Mouse (Mus musculus): ENCODE measurements at regions not wholly inside any gene's neighbourhood (a gene's known extent, or its start where the extent isn't known, plus 50 kb on each side); places are given as distances from the start of the nearest gene placed in this dataset.
A peak's percentile ranks its signal among the peaks of the same experiment; 100 is the strongest.

GRCm38 (mm10) chr3:131998838-131999613 is 86.1 kb upstream of the Dkk2 start:
- no peak overlapping the region for H3K4me3 ChIP-seq (replicated peaks)
- no peaks in the 10 kb centered on the region for H3K27me3 ChIP-seq
- peaks cover 6% of the 10 kb centered on the region; the same call in 1 of the 2 replicates for H3K4me1 ChIP-seq (replicated peaks)
- H3K36me3 ChIP-seq: no peaks in the 10 kb centered on the region
- no peak for ATAC-seq
- no peak overlapping the region for H3K9ac ChIP-seq (replicated peaks)
- no peak overlapping the region for H3K27ac ChIP-seq
- H3K4me2 ChIP-seq (replicated peaks): no peak overlapping the region
- 50% methylated on average over 6 of the region's 6 CpGs for WGBS
- H3K9me3 ChIP-seq: no peaks in the 10 kb centered on the region

GRCm38 (mm10) chr3:132006191-132006590 is 78.9 kb upstream of the Dkk2 start:
- H3K4me2 ChIP-seq (replicated peaks): no peak overlapping the region
- H3K27ac ChIP-seq: no peak overlapping the region
- ATAC-seq: no peak
- no peaks in the 10 kb centered on the region for H3K9me3 ChIP-seq
- no peaks in the 10 kb centered on the region for H3K27me3 ChIP-seq
- no peaks in the 10 kb centered on the region for H3K36me3 ChIP-seq
- 40% methylated on average over 7 of the region's 7 CpGs for WGBS
- H3K4me3 ChIP-seq (replicated peaks): no peak overlapping the region
- no peak overlapping the region for H3K9ac ChIP-seq (replicated peaks)
- no peaks in the 10 kb centered on the region; the same call in 1 of the 2 replicates for H3K4me1 ChIP-seq (replicated peaks)

GRCm38 (mm10) chr3:132006912-132007311 is 78.2 kb upstream of the Dkk2 start:
- Histone ChIP-seq H3K9me3 (no peaks in the 10 kb centered on the region), H3K36me3 (no peaks in the 10 kb centered on the region), H3K4me2 (replicated peaks) (no peak overlapping the region), H3K4me3 (replicated peaks) (no peak overlapping the region), H3K9ac (replicated peaks) (no peak overlapping the region), H3K27me3 (no peaks in the 10 kb centered on the region), H3K27ac (no peak overlapping the region), H3K4me1 (replicated peaks) (no peaks in the 10 kb centered on the region; the same call in 1 of the 2 replicates)
- WGBS: 79% methylated on average over 11 of the region's 11 CpGs
- no peak for ATAC-seq

GRCm38 (mm10) chr3:132007356-132007755 is 77.7 kb upstream of the Dkk2 start:
- no peak overlapping the region for H3K9ac ChIP-seq (replicated peaks)
- no peaks in the 10 kb centered on the region for H3K9me3 ChIP-seq
- H3K4me3 ChIP-seq (replicated peaks): no peak overlapping the region
- no peaks in the 10 kb centered on the region for H3K36me3 ChIP-seq
- H3K27me3 ChIP-seq: no peaks in the 10 kb centered on the region
- WGBS: 83% methylated on average over 4 of the region's 4 CpGs
- no peaks in the 10 kb centered on the region; the same call in 1 of the 2 replicates for H3K4me1 ChIP-seq (replicated peaks)
- H3K27ac ChIP-seq: no peak overlapping the region
- no peak for ATAC-seq
- H3K4me2 ChIP-seq (replicated peaks): no peak overlapping the region

GRCm38 (mm10) chr3:132015205-132015604 is 69.9 kb upstream of the Dkk2 start:
- Histone ChIP-seq H3K9ac (replicated peaks) (no peak overlapping the region), H3K9me3 (no peaks in the 10 kb centered on the region), H3K27me3 (no peaks in the 10 kb centered on the region), H3K4me2 (replicated peaks) (no peak overlapping the region), H3K4me3 (replicated peaks) (no peak overlapping the region), H3K27ac (0 out of 2 replicates have a peak overlapping the region, but pooled peaks have one; percentile 16), H3K36me3 (no peaks in the 10 kb centered on the region), H3K4me1 (replicated peaks) (peaks cover 26% of the 10 kb centered on the region)
- 24% methylated on average over 6 of the region's 6 CpGs for WGBS
- 0 out of 2 replicates have a peak, but pooled peaks have one; percentile 15 for ATAC-seq

- H3K36me3 ChIP-seq: no peaks in the 10 kb centered on the region
- H3K4me2 ChIP-seq (replicated peaks): peak overlapping the region; percentile 36
- H3K4me3 ChIP-seq (replicated peaks): no peak overlapping the region
- peak overlapping the region; percentile 63; the same call in 1 of the 2 replicates for H3K27ac ChIP-seq
- 7% methylated on average over 15 of the region's 15 CpGs for WGBS
- H3K9me3 ChIP-seq: no peaks in the 10 kb centered on the region
- H3K27me3 ChIP-seq: no peaks in the 10 kb centered on the region
- H3K9ac ChIP-seq (replicated peaks): 0 out of 2 replicates have a peak overlapping the region, but pooled peaks have one; percentile 14
- ATAC-seq: peak; percentile 73
- H3K4me1 ChIP-seq (replicated peaks): peaks cover 26% of the 10 kb centered on the region
Measured at GRCm38 (mm10) chr3:132017485-132018261, 67.4 kb upstream of the Dkk2 start.

GRCm38 (mm10) chr3:132018505-132018904 is 66.6 kb upstream of the Dkk2 start:
- Histone ChIP-seq H3K9ac (replicated peaks) (no peak overlapping the region), H3K9me3 (no peaks in the 10 kb centered on the region), H3K4me1 (replicated peaks) (peaks cover 26% of the 10 kb centered on the region), H3K27me3 (no peaks in the 10 kb centered on the region), H3K27ac (no peak overlapping the region), H3K4me3 (replicated peaks) (no peak overlapping the region), H3K4me2 (replicated peaks) (no peak overlapping the region), H3K36me3 (no peaks in the 10 kb centered on the region)
- 23% methylated on average over 2 of the region's 2 CpGs for WGBS
- ATAC-seq: peak; percentile 54

- Histone ChIP-seq H3K4me2 (replicated peaks) (no peak overlapping the region), H3K27me3 (no peaks in the 10 kb centered on the region), H3K4me1 (replicated peaks) (peaks cover 14% of the 10 kb centered on the region), H3K27ac (no peak overlapping the region), H3K9ac (replicated peaks) (no peak overlapping the region), H3K9me3 (no peaks in the 10 kb centered on the region), H3K36me3 (no peaks in the 10 kb centered on the region), H3K4me3 (replicated peaks) (no peak overlapping the region)
- WGBS: 83% methylated on average over 4 of the region's 4 CpGs
- ATAC-seq: no peak
Measured at GRCm38 (mm10) chr3:132022032-132022431, 63.1 kb upstream of the Dkk2 start.

GRCm38 (mm10) chr3:132023342-132023741 is 61.8 kb upstream of the Dkk2 start:
- no peak for ATAC-seq
- Histone ChIP-seq H3K4me1 (replicated peaks) (peaks cover 4% of the 10 kb centered on the region; the same call in 1 of the 2 replicates), H3K4me3 (replicated peaks) (no peak overlapping the region), H3K36me3 (no peaks in the 10 kb centered on the region), H3K9ac (replicated peaks) (no peak overlapping the region), H3K27ac (no peak overlapping the region), H3K27me3 (no peaks in the 10 kb centered on the region), H3K4me2 (replicated peaks) (no peak overlapping the region), H3K9me3 (no peaks in the 10 kb centered on the region)
- WGBS: 92% methylated on average over 6 of the region's 6 CpGs

- Histone ChIP-seq H3K36me3 (no peaks in the 10 kb centered on the region), H3K27me3 (no peaks in the 10 kb centered on the region), H3K9me3 (no peaks in the 10 kb centered on the region), H3K9ac (replicated peaks) (no peak overlapping the region), H3K4me1 (replicated peaks) (peaks cover 5% of the 10 kb centered on the region; the same call in 1 of the 2 replicates), H3K4me3 (replicated peaks) (no peak overlapping the region), H3K27ac (no peak overlapping the region), H3K4me2 (replicated peaks) (no peak overlapping the region)
- WGBS: 97% methylated on average over 3 of the region's 3 CpGs
- ATAC-seq: no peak
Measured at GRCm38 (mm10) chr3:132029112-132029511, 56.0 kb upstream of the Dkk2 start.

GRCm38 (mm10) chr3:132033078-132033713 is 51.9 kb upstream of the Dkk2 start:
- Histone ChIP-seq H3K36me3 (no peaks in the 10 kb centered on the region), H3K4me3 (replicated peaks) (no peak overlapping the region), H3K4me2 (replicated peaks) (no peak overlapping the region), H3K9me3 (no peaks in the 10 kb centered on the region), H3K27ac (no peak overlapping the region), H3K9ac (replicated peaks) (no peak overlapping the region), H3K27me3 (no peaks in the 10 kb centered on the region), H3K4me1 (replicated peaks) (peaks cover 7% of the 10 kb centered on the region; the same call in 1 of the 2 replicates)
- peak; percentile 80; the same call in 1 of the 2 replicates for ATAC-seq
- 40% methylated on average over 5 of the region's 5 CpGs for WGBS

GRCm38 (mm10) chr3:132035176-132035575 is 49.9 kb upstream of the Dkk2 start:
- ATAC-seq: no peak
- Histone ChIP-seq H3K4me1 (replicated peaks) (peaks cover 7% of the 10 kb centered on the region; the same call in 1 of the 2 replicates), H3K27ac (no peak overlapping the region), H3K4me2 (replicated peaks) (no peak overlapping the region), H3K27me3 (no peaks in the 10 kb centered on the region), H3K9me3 (no peaks in the 10 kb centered on the region), H3K36me3 (no peaks in the 10 kb centered on the region), H3K9ac (replicated peaks) (no peak overlapping the region), H3K4me3 (replicated peaks) (no peak overlapping the region)
- WGBS: 85% methylated on average over 2 of the region's 2 CpGs

All from midbrain, embryonic 13.5 days (tissue).